Mouse (Mus musculus): ENCODE results near the gene Jmjd8. TPM values are rescaled to one million over a fixed set of nuclear protein-coding genes. Genes with fewer than 3 reads are reported as not detected.

Gene Jmjd8
- 51.0 and 55.4 TPM in 2 replicates for polyA plus RNA-seq (2015; fragmentation: Nextera tagmentation; extraction: Ambion mirVana)

- Histone ChIP-seq H3K36me3 (ENCODE audit: control insufficient read depth, insufficient read depth, low read length) (peaks cover 21% of the 10 kb centered on the region), H3K27ac (ENCODE audit: low read depth, low read length) (peak within 1 kb of the TSS; percentile 92), H3K4me3 (ENCODE audit: low read length) (peak within 1 kb of the TSS; percentile 63), H3K27me3 (replicated peaks; ENCODE audit: control insufficient read depth, insufficient read depth, low read length) (no peaks in the 10 kb centered on the region), H3K9ac (ENCODE audit: low read depth, low read length) (peak within 1 kb of the TSS; percentile 81), H3K4me2 (ENCODE audit: low read length) (peak within 1 kb of the TSS; percentile 69), H3K4me1 (ENCODE audit: control insufficient read depth, insufficient read depth, low read depth, low read length) (peaks cover 63% of the 10 kb centered on the region), H3K9me3 (ENCODE audit: control insufficient read depth, low read length) (no peaks in the 10 kb centered on the region)
- WGBS = 1% methylated on average over 32 of the region's 32 CpGs
- ATAC-seq = peak; percentile 62
Observed at GRCm38 (mm10) chr17:25828712-25829557, at the start of gene Jmjd8. Jmjd8 (plus strand) TSS chr17:25828867.

- H3K4me2 ChIP-seq (ENCODE audit: low read length) = no peak overlapping the region
- no peak overlapping the region for H3K4me3 ChIP-seq (ENCODE audit: low read length)
- peaks cover 22% of the 10 kb centered on the region for H3K36me3 ChIP-seq (ENCODE audit: control insufficient read depth, insufficient read depth, low read length)
- H3K27me3 ChIP-seq (replicated peaks; ENCODE audit: control insufficient read depth, insufficient read depth, low read length) = no peaks in the 10 kb centered on the region
- 85% methylated on average over 6 of the region's 6 CpGs for WGBS
- ATAC-seq = no peak
- no peak overlapping the region for H3K27ac ChIP-seq (ENCODE audit: low read depth, low read length)
- H3K4me1 ChIP-seq (ENCODE audit: control insufficient read depth, insufficient read depth, low read depth, low read length) = peaks cover 24% of the 10 kb centered on the region
- H3K9me3 ChIP-seq (ENCODE audit: control insufficient read depth, low read length) = no peaks in the 10 kb centered on the region
- no peak overlapping the region for H3K9ac ChIP-seq (ENCODE audit: low read depth, low read length)
Observed at GRCm38 (mm10) chr17:25781339-25781738, 47.3 kb upstream of the Jmjd8 start.

DNA sequence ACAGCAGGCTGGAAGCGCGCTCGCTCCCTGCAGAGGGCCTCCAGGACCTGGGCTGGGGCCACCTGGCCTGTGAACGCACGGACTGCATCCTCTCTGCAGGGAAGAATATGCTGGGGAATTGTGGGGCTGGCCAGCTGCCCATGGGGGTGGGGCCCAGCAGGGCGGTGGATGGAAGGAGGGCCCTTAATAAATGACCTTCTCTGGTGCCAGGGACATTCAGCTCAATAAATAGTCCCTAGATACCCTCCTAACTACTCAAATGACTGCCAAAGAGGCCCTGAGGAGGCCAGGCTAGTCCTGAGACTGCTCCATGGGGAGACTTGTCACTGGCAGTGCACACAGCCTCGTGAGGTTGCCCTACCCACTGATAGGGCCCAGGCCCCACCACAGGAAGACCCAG lies 45.6 kb upstream of the Jmjd8 start:
- peak overlapping the region; percentile 45; the same call in 1 of the 2 replicates for H3K27ac ChIP-seq (ENCODE audit: low read depth, low read length)
- H3K9ac ChIP-seq (ENCODE audit: low read depth, low read length) = 0 out of 2 replicates have a peak overlapping the region, but pooled peaks have one; percentile 39
- peaks cover 25% of the 10 kb centered on the region for H3K36me3 ChIP-seq (ENCODE audit: control insufficient read depth, insufficient read depth, low read length)

GRCm38 (mm10) chr17:25783861-25784574 lies 44.6 kb upstream of the Jmjd8 start:
- peak overlapping the region; percentile 80 for H3K9ac ChIP-seq (ENCODE audit: low read depth, low read length)
- H3K9me3 ChIP-seq (ENCODE audit: control insufficient read depth, low read length) = no peaks in the 10 kb centered on the region
- peak overlapping the region; percentile 70 for H3K4me3 ChIP-seq (ENCODE audit: low read length)
- no peaks in the 10 kb centered on the region for H3K27me3 ChIP-seq (replicated peaks; ENCODE audit: control insufficient read depth, insufficient read depth, low read length)
- no peak overlapping the region; the same call in 1 of the 2 replicates for H3K27ac ChIP-seq (ENCODE audit: low read depth, low read length)
- 79% methylated on average over 15 of the region's 15 CpGs for WGBS
- no peak for ATAC-seq
- peaks cover 27% of the 10 kb centered on the region for H3K36me3 ChIP-seq (ENCODE audit: control insufficient read depth, insufficient read depth, low read length)
- H3K4me1 ChIP-seq (ENCODE audit: control insufficient read depth, insufficient read depth, low read depth, low read length) = peaks cover 24% of the 10 kb centered on the region
- peak overlapping the region; percentile 87 for H3K4me2 ChIP-seq (ENCODE audit: low read length)

More for the DNA sequence above, 45.6 kb upstream of the Jmjd8 start:
- no peak overlapping the region for H3K4me3 ChIP-seq (ENCODE audit: low read length)
- H3K4me1 ChIP-seq (ENCODE audit: control insufficient read depth, insufficient read depth, low read depth, low read length) = peaks cover 24% of the 10 kb centered on the region
- no peaks in the 10 kb centered on the region for H3K27me3 ChIP-seq (replicated peaks; ENCODE audit: control insufficient read depth, insufficient read depth, low read length)
- peak overlapping the region; percentile 87; the same call in 1 of the 2 replicates for H3K4me2 ChIP-seq (ENCODE audit: low read length)
- no peak for ATAC-seq
- 54% methylated on average over 7 of the region's 7 CpGs for WGBS
- H3K9me3 ChIP-seq (ENCODE audit: control insufficient read depth, low read length) = no peaks in the 10 kb centered on the region

- Histone ChIP-seq H3K4me2 (ENCODE audit: low read length) (peak within 1 kb of the TSS; percentile 87), H3K36me3 (ENCODE audit: control insufficient read depth, insufficient read depth, low read length) (peaks cover 29% of the 10 kb centered on the region), H3K4me1 (ENCODE audit: control insufficient read depth, insufficient read depth, low read depth, low read length) (peaks cover 25% of the 10 kb centered on the region), H3K4me3 (ENCODE audit: low read length) (peak within 1 kb of the TSS; percentile 70), H3K9me3 (ENCODE audit: control insufficient read depth, low read length) (no peaks in the 10 kb centered on the region), H3K9ac (ENCODE audit: low read depth, low read length) (peak within 1 kb of the TSS; percentile 80), H3K27me3 (replicated peaks; ENCODE audit: control insufficient read depth, insufficient read depth, low read length) (no peaks in the 10 kb centered on the region), H3K27ac (ENCODE audit: low read depth, low read length) (peak within 1 kb of the TSS; percentile 93)
- WGBS = 1% methylated on average over 23 of the region's 23 CpGs
- peak; percentile 86 for ATAC-seq
Observed at GRCm38 (mm10) chr17:25785281-25785745, 43.4 kb upstream of the Jmjd8 start, which contains the start of gene Haghl. Haghl (minus strand) TSS chr17:25785673.

GRCm38 (mm10) chr17:25786280-25786679 lies 42.4 kb upstream of the Jmjd8 start, which contains the start of gene Ccdc78:
Ccdc78 (plus strand) TSS chr17:25786580.
- Histone ChIP-seq H3K4me1 (ENCODE audit: control insufficient read depth, insufficient read depth, low read depth, low read length) (peaks cover 35% of the 10 kb centered on the region), H3K27me3 (replicated peaks; ENCODE audit: control insufficient read depth, insufficient read depth, low read length) (no peaks in the 10 kb centered on the region), H3K27ac (ENCODE audit: low read depth, low read length) (peak within 1 kb of the TSS; percentile 93), H3K9me3 (ENCODE audit: control insufficient read depth, low read length) (no peaks in the 10 kb centered on the region), H3K4me3 (ENCODE audit: low read length) (peak within 1 kb of the TSS; percentile 70), H3K4me2 (ENCODE audit: low read length) (peak within 1 kb of the TSS; percentile 87), H3K9ac (ENCODE audit: low read depth, low read length) (peak within 1 kb of the TSS; percentile 80), H3K36me3 (ENCODE audit: control insufficient read depth, insufficient read depth, low read length) (peaks cover 23% of the 10 kb centered on the region)
- 83% methylated on average over 3 of the region's 3 CpGs for WGBS
- ATAC-seq = no peak

DNA sequence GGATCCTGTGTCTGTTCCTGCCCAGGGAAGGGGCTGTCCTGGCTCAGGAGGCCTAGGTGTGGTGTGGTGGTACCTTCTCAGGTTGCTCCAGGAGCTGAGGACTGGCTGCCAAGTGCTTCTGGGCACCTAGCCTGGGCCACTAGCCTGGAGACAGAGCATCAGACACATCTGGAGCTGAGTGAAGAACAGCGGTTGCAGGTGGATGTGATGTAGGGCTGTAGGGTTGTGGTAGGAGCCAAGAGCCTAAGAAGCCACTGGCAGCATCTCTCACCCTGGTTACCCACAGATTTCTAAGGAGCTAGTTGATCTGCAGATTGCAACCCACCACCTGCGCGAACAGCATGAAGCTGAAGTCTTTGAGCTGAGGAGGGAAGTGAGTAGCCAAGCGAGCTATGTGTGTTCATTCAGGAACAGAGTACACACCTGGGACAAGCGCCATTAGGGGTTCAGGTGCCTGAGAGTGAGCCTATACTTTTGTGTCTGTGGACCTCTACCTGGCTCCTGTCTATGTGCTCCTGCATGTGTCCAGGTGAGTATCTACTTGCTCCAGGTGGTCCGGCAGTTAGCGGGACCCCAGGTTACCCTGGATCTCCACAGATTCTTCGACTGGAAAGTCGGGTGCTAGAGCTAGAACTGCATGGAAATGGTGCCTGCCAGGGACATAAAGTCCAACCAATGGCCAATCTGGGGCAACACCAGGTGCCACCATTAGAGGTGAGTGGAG lies 41.7 kb upstream of the Jmjd8 start:
- H3K27ac ChIP-seq (ENCODE audit: low read depth, low read length) = no peak overlapping the region
- no peak overlapping the region for H3K9ac ChIP-seq (ENCODE audit: low read depth, low read length)
- no peaks in the 10 kb centered on the region for H3K9me3 ChIP-seq (ENCODE audit: control insufficient read depth, low read length)
- H3K4me3 ChIP-seq (ENCODE audit: low read length) = no peak overlapping the region
- no peak for ATAC-seq
- H3K4me1 ChIP-seq (ENCODE audit: control insufficient read depth, insufficient read depth, low read depth, low read length) = peaks cover 38% of the 10 kb centered on the region
- no peaks in the 10 kb centered on the region for H3K27me3 ChIP-seq (replicated peaks; ENCODE audit: control insufficient read depth, insufficient read depth, low read length)
- WGBS = 97% methylated on average over 9 of the region's 9 CpGs
- peaks cover 23% of the 10 kb centered on the region for H3K36me3 ChIP-seq (ENCODE audit: control insufficient read depth, insufficient read depth, low read length)
- H3K4me2 ChIP-seq (ENCODE audit: low read length) = no peak overlapping the region

GRCm38 (mm10) chr17:25791320-25791842 lies 37.3 kb upstream of the Jmjd8 start:
- no peaks in the 10 kb centered on the region for H3K9me3 ChIP-seq (ENCODE audit: control insufficient read depth, low read length)
- peak overlapping the region; percentile 73 for H3K4me3 ChIP-seq (ENCODE audit: low read length)
- peak overlapping the region; percentile 91 for H3K27ac ChIP-seq (ENCODE audit: low read depth, low read length)
- WGBS = 30% methylated on average over 19 of the region's 19 CpGs
- peak overlapping the region; percentile 67 for H3K4me2 ChIP-seq (ENCODE audit: low read length)
- 0 out of 2 replicates have a peak, but pooled peaks have one; percentile 1 for ATAC-seq
- peaks cover 29% of the 10 kb centered on the region for H3K4me1 ChIP-seq (ENCODE audit: control insufficient read depth, insufficient read depth, low read depth, low read length)
- H3K27me3 ChIP-seq (replicated peaks; ENCODE audit: control insufficient read depth, insufficient read depth, low read length) = peaks cover 3% of the 10 kb centered on the region; the same call in 1 of the 2 replicates
- H3K36me3 ChIP-seq (ENCODE audit: control insufficient read depth, insufficient read depth, low read length) = peaks cover 13% of the 10 kb centered on the region
- H3K9ac ChIP-seq (ENCODE audit: low read depth, low read length) = peak overlapping the region; percentile 82
